Mouse (Mus musculus) liver, embryonic 13.5 days (tissue): ENCODE results near the gene Krt27. TPM values are rescaled to one million over a fixed set of nuclear protein-coding genes. Genes with fewer than 3 reads are reported as not detected.

Experiments used
- ATAC-seq: fragments of 200-750 bp; cut with Nextera tagmentation; 2 replicates; pipeline ENCODE4 v1.8.0; 2017; ENCODE audit warnings: low read depth, mild to moderate bottlenecking, moderate number of reproducible peaks, moderate library complexity
- DNase-seq: peaks from one replicate; pipeline ENCODE4 v3.0.0; 2022
- H3K27ac ChIP-seq: fragments of 300-500 bp; sonication (generic); 2 replicates; pipeline ENCODE4 v1.5.1; 2015; ENCODE audit warnings: moderate library complexity, mild to moderate bottlenecking, inconsistent platforms
- H3K27me3 ChIP-seq: fragments of 300-500 bp; sonication (generic); 2 replicates; pipeline ENCODE4 v1.6.1; 2015; ENCODE audit warnings: mild to moderate bottlenecking, inconsistent platforms
- H3K36me3 ChIP-seq: fragments of 300-500 bp; sonication (generic); 2 replicates; pipeline ENCODE4 v1.6.1; 2015; ENCODE audit warnings: mild to moderate bottlenecking, inconsistent platforms
- H3K4me1 ChIP-seq: fragments of 300-500 bp; sonication (generic); replicated peaks from 2 replicates; pipeline ENCODE4 v1.6.1; 2015; ENCODE audit warnings: inconsistent platforms
- H3K4me2 ChIP-seq: fragments of 300-500 bp; sonication (generic); 2 replicates; pipeline ENCODE4 v1.6.1; 2015; ENCODE audit warnings: inconsistent platforms, mild to moderate bottlenecking, moderate library complexity
- H3K4me3 ChIP-seq: fragments of 300-500 bp; sonication (generic); replicated peaks from 2 replicates; pipeline ENCODE4 v1.5.1; 2015; ENCODE audit warnings: mild to moderate bottlenecking, inconsistent platforms
- H3K9ac ChIP-seq: fragments of 300-500 bp; sonication (generic); 2 replicates; pipeline ENCODE4 v1.6.1; 2015; ENCODE audit warnings: mild to moderate bottlenecking, inconsistent platforms
- H3K9me3 ChIP-seq: fragments of 300-500 bp; sonication (generic); replicated peaks from 2 replicates; pipeline ENCODE4 v1.6.1; 2016; ENCODE audit warnings: inconsistent platforms
- WGBS: fragments of 180-500 bp; shearing (Covaris S2); methylation state at CpG from one replicate; pipeline ENCODE4 v1.1.7; 2015; ENCODE audit not compliant: insufficient replicate concordance; 5-methylcytosine and 5-hydroxymethylcytosine counted together
- polyA plus RNA-seq: library from polyadenylated mRNA; unstranded; fragments of >200 nt; fragmentation: Nextera tagmentation; extraction: Ambion mirVana; gene quantifications from 2 replicates; pipeline ENCODE4 v1.2.1, GENCODE M21; 2015

Krt27 gene
- polyA plus RNA-seq, 1 experiment from 2014 or later, result not detected

DNA sequence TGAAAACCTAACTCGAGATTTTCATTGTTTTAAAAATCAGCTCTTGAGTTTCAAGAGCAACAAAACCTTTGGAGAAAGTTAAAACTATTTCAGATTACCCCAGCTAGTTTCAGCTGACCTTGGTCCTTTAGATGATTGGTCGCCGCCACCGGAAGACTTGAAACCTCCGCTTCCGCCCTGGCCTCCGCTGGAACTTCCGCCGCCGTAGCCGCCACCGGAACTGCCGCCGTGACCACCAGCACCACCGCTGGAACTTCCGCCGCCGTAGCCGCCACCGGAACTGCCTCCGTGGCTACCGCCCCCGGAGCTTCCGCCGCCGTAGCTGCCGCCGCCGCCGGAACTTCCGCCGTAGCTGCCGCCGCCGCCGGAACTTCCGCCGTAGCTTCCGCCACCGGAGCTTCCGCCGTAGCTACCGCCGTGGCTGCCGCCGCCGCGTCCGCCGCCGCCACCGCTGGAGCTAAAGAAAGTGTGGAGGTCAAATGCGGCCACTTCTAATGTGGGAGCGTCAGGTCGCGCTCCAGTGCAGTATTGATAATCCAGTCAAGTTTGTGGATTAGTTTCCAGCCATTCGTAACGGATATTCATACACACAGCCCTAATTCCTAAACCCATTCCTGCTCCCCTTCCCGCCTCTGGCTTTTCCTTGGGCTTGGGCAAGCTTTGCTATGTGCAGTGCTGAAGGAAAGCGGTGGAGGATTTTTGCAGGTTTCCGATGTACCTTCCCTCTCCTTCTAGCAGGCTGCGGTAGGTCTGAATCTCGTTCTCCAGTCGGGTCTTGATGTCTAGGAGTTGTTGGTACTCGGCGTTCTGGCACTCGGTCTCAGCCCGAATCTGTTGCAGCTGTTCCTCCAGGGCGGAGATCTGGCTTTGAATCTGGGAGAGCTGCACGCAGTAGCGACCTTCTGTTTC is 35.2 kb upstream of the Krt27 start:
- WGBS, result 5% methylated on average over 71 of the region's 71 CpGs
- H3K9me3 ChIP-seq, result no peaks in the 10 kb centered on the region
- peak; percentile 83 for ATAC-seq
- H3K4me2 ChIP-seq, result peak overlapping the region; percentile 70
- H3K36me3 ChIP-seq, result no peaks in the 10 kb centered on the region
- H3K4me1 ChIP-seq, result peaks cover 6% of the 10 kb centered on the region
- DNase-seq, result peak; percentile 61
- peak overlapping the region; percentile 62 for H3K4me3 ChIP-seq
- H3K9ac ChIP-seq, result peak overlapping the region; percentile 59
- H3K27me3 ChIP-seq, result peaks cover 16% of the 10 kb centered on the region
- peak overlapping the region; percentile 84 for H3K27ac ChIP-seq

DNA sequence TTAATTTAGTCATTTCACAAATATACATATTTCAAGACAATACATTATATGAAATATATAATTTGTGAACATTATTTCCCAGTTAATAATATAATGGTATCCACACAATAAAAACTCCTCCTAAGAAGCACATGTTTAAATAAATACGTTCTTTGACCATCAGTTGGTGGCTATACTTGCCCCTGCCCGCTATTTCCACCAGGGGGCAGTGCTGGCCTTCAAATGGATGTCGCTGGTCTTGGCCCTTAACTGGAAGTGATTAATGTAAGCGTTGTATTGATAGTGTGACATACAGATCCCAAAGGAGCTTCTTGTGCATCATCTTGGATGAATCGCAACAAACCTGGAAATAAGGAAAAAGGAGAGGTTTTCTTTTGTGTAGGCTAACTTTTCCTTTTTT is 28.7 kb upstream of the Krt27 start:
- H3K9me3 ChIP-seq, result no peaks in the 10 kb centered on the region
- no peak overlapping the region for H3K9ac ChIP-seq
- 16% methylated on average over 5 of the region's 5 CpGs for WGBS
- H3K4me1 ChIP-seq, result no peaks in the 10 kb centered on the region
- ATAC-seq (no peak), DNase-seq (peak; percentile 24)
- H3K36me3 ChIP-seq, result no peaks in the 10 kb centered on the region
- H3K27me3 ChIP-seq, result peaks cover 7% of the 10 kb centered on the region; the same call in 1 of the 2 replicates
- no peak overlapping the region for H3K27ac ChIP-seq
- no peak overlapping the region for H3K4me3 ChIP-seq
- H3K4me2 ChIP-seq, result no peak overlapping the region

GRCm38 (mm10) chr11:99374803-99375202 is 23.9 kb upstream of the Krt27 start, which contains the start of gene Krt28:
Krt28 (minus strand) TSS chr11:99374903.
- Histone ChIP-seq H3K4me1 (no peaks in the 10 kb centered on the region), H3K4me3 (no peak within 1 kb of the TSS), H3K27ac (no peak within 1 kb of the TSS), H3K4me2 (no peak within 1 kb of the TSS), H3K9ac (no peak within 1 kb of the TSS), H3K9me3 (no peaks in the 10 kb centered on the region), H3K36me3 (no peaks in the 10 kb centered on the region), H3K27me3 (no peaks in the 10 kb centered on the region)
- 70% methylated on average over 13 of the region's 13 CpGs for WGBS
- ATAC-seq, result no peak
- no peak for DNase-seq

- Histone ChIP-seq H3K4me1 (no peaks in the 10 kb centered on the region), H3K36me3 (no peaks in the 10 kb centered on the region), H3K9me3 (no peaks in the 10 kb centered on the region), H3K4me3 (no peak overlapping the region), H3K9ac (no peak overlapping the region), H3K27me3 (no peaks in the 10 kb centered on the region), H3K27ac (no peak overlapping the region), H3K4me2 (no peak overlapping the region)
- 65% methylated on average over 8 of the region's 8 CpGs for WGBS
- no peak for DNase-seq
- no peak for ATAC-seq
Measured at GRCm38 (mm10) chr11:99369853-99370451, 19.0 kb upstream of the Krt27 start.

- Histone ChIP-seq H3K36me3 (no peaks in the 10 kb centered on the region), H3K27ac (no peak overlapping the region), H3K27me3 (no peaks in the 10 kb centered on the region), H3K4me3 (no peak overlapping the region), H3K4me2 (no peak overlapping the region), H3K4me1 (no peaks in the 10 kb centered on the region), H3K9me3 (no peaks in the 10 kb centered on the region), H3K9ac (no peak overlapping the region)
- no peak for ATAC-seq
- WGBS, result 6% methylated on average over 3 of the region's 3 CpGs
- DNase-seq, result no peak
Measured at GRCm38 (mm10) chr11:99369229-99369628, 18.3 kb upstream of the Krt27 start.

- ATAC-seq, result no peak
- Histone ChIP-seq H3K4me1 (no peaks in the 10 kb centered on the region), H3K36me3 (no peaks in the 10 kb centered on the region), H3K27me3 (no peaks in the 10 kb centered on the region), H3K27ac (no peak overlapping the region), H3K9ac (no peak overlapping the region), H3K4me2 (no peak overlapping the region), H3K9me3 (no peaks in the 10 kb centered on the region), H3K4me3 (no peak overlapping the region)
- 33% methylated on average over 10 of the region's 10 CpGs for WGBS
- DNase-seq, result no peak
Measured at GRCm38 (mm10) chr11:99366791-99367190, 15.9 kb upstream of the Krt27 start.

DNA sequence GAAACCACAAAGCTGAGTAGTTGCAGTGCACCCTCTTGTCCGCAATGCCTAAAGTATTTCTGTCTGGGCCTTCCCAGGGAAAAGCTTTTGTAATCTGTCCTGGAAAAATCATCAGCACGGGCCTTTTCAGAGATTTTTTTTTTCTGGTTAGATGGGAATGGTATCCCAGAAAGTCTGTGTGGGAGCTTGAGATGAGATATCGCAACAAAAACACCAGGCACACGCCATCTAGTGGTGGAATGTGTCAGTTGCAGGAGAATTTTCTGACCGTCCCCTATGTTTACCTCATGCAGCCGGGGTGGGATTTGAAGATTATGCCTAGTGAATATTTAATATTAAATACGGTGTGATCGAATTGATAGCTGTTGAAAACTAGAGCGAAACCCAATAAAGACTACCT is 13.5 kb upstream of the Krt27 start:
- Histone ChIP-seq H3K27ac (no peak overlapping the region), H3K27me3 (no peaks in the 10 kb centered on the region; the same call in 1 of the 2 replicates), H3K9me3 (no peaks in the 10 kb centered on the region), H3K9ac (no peak overlapping the region), H3K36me3 (no peaks in the 10 kb centered on the region), H3K4me1 (no peaks in the 10 kb centered on the region), H3K4me2 (no peak overlapping the region), H3K4me3 (no peak overlapping the region)
- 16% methylated on average over 9 of the region's 9 CpGs for WGBS
- no peak for DNase-seq
- no peak for ATAC-seq

GRCm38 (mm10) chr11:99361423-99361822 is 10.5 kb upstream of the Krt27 start:
- ATAC-seq (no peak), DNase-seq (no peak)
- no peaks in the 10 kb centered on the region for H3K9me3 ChIP-seq
- H3K27me3 ChIP-seq, result no peaks in the 10 kb centered on the region; the same call in 1 of the 2 replicates
- H3K4me3 ChIP-seq, result no peak overlapping the region
- no peaks in the 10 kb centered on the region for H3K4me1 ChIP-seq
- H3K9ac ChIP-seq, result no peak overlapping the region
- no peak overlapping the region for H3K27ac ChIP-seq
- no peaks in the 10 kb centered on the region for H3K36me3 ChIP-seq
- H3K4me2 ChIP-seq, result no peak overlapping the region
- WGBS, result 68% methylated on average over 8 of the region's 8 CpGs

DNA sequence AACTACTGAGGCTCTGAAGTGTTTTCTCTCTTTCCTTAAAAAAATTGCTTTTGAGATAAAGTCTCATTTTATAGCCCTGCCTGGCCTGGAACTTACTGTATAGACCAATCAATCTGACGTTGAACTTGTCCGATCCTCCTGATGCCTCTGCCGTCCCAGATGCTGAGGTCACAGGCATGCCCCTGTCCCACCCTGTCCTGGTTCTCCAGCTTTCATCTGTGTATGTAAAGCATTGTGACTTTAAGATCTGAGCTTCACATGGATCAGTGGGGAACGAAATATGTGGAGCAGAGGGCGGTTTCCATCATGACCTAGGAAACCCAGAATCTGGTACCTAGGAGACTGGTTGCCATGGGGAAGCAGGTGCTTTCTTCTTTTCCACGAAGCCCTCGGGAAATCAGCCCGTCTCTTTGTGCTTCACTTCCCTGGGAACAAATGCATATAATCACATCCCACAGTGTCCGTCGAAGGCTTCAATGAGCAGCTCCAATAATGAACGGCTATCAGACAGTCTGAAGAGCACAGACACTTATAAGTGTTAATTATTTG is 11.5 kb downstream of the Krt27 start:
- Histone ChIP-seq H3K4me1 (no peaks in the 10 kb centered on the region), H3K4me2 (no peak overlapping the region), H3K4me3 (no peak overlapping the region), H3K36me3 (no peaks in the 10 kb centered on the region), H3K27me3 (no peaks in the 10 kb centered on the region), H3K27ac (no peak overlapping the region), H3K9ac (no peak overlapping the region), H3K9me3 (no peaks in the 10 kb centered on the region)
- DNase-seq (no peak), ATAC-seq (no peak)
- WGBS, result 75% methylated on average over 11 of the region's 11 CpGs

DNA sequence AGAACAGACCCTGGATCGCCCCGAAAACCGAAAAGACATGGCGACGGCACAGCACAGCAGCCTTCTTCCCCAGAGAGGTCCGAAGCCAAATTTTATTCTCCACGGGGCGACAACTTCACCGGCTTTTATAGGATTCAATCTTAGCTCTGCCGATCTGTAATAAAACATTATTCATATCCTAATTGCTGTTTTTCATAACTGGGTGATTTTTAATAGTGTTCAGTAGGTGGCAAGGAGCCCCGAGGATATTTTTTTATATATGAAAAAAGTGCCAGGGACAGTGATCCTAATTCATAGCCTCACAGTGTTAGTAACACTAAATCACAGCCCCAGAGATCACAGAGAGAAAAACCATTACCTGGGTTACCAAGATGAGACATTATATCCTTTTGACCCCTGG is 13.0 kb downstream of the Krt27 start, which contains the start of gene Krt26:
Gene Krt26, minus strand, starts transcription at position 101 of the 400 bp plus-strand sequence.
- Histone ChIP-seq H3K9me3 (no peaks in the 10 kb centered on the region), H3K4me1 (no peaks in the 10 kb centered on the region), H3K9ac (no peak within 1 kb of the TSS), H3K27ac (no peak within 1 kb of the TSS), H3K4me3 (no peak within 1 kb of the TSS), H3K36me3 (no peaks in the 10 kb centered on the region), H3K4me2 (no peak within 1 kb of the TSS), H3K27me3 (no peaks in the 10 kb centered on the region)
- no peak for DNase-seq
- WGBS, result 81% methylated on average over 11 of the region's 11 CpGs
- no peak for ATAC-seq

- 71% methylated on average over 13 of the region's 13 CpGs for WGBS
- ATAC-seq (no peak), DNase-seq (no peak)
Measured at GRCm38 (mm10) chr11:99333426-99333825, 17.5 kb downstream of the Krt27 start.

More at GRCm38 (mm10) chr11:99333426-99333825, 17.5 kb downstream of the Krt27 start:
- no peaks in the 10 kb centered on the region for H3K36me3 ChIP-seq
- H3K9me3 ChIP-seq, result no peaks in the 10 kb centered on the region
- H3K4me1 ChIP-seq, result no peaks in the 10 kb centered on the region
- H3K27me3 ChIP-seq, result no peaks in the 10 kb centered on the region
- no peak overlapping the region for H3K4me3 ChIP-seq
- no peak overlapping the region for H3K9ac ChIP-seq
- no peak overlapping the region for H3K4me2 ChIP-seq
- H3K27ac ChIP-seq, result no peak overlapping the region
